Mouse (Mus musculus) c-Kit-positive CD71-positive TER-119-negative erythroid progenitor cells, embryonic 14.5 days (primary cell): ENCODE data around the gene Sh2b3.

ENCODE experiments used
- DNase-seq: peaks from one replicate; pipeline ENCODE4 v3.0.0-alpha.2; 2013; ENCODE audit warnings: low read depth

Gene Sh2b3

GRCm38 (mm10) chr5:121823668-121824067 lies 13.8 kb downstream of the Sh2b3 start:
- no peak for DNase-seq

- DNase-seq = no peak
Observed at GRCm38 (mm10) chr5:121822786-121823505, 14.5 kb downstream of the Sh2b3 start.

- DNase-seq = no peak
Observed at GRCm38 (mm10) chr5:121821552-121821951, 15.9 kb downstream of the Sh2b3 start.

GRCm38 (mm10) chr5:121821116-121821515 lies 16.3 kb downstream of the Sh2b3 start:
- DNase-seq = no peak

DNA sequence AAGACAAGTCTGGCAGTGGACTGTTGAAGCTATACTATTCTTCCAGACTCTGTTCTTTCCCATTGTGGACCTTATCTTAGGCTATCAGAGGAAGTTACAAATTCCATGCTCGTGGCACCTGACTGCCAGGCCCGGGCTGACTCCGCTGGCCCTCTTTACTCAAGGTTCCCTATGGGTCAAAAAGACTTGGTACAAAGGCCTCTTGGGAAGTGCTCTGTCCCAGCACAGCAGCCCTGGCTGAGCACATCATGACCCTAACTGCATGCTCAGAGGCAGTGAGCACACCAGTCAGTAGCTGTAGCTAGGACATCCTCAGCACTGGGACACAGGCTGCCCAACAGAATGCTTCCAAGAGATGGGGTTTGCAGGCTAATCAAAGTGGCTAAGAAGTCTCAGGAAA lies 16.8 kb downstream of the Sh2b3 start:
- no peak for DNase-seq

GRCm38 (mm10) chr5:121820161-121820560 lies 17.3 kb downstream of the Sh2b3 start:
- no peak for DNase-seq

- DNase-seq = no peak
Observed at GRCm38 (mm10) chr5:121819559-121819958, 17.9 kb downstream of the Sh2b3 start.

- DNase-seq = no peak
Observed at GRCm38 (mm10) chr5:121818862-121819261, 18.6 kb downstream of the Sh2b3 start.

DNA sequence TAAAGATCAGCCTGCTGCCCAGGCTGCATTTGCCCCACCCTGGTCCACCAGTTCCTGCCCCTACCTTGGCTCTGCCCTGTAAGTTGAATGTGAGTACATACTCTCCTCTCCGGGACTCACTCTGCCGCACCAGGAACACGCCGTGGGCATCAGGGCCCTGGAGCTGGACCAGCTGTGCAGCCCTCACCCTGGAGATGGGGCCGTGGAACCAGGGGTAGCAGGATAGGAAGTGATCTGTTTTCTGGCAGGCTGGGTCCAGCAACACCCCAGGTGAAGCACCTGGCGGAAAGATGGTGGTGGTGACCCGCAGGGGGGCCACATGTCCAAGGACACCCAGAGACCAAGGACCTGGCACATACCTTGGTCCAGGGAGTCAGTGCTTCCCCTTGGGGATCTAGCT lies 19.0 kb downstream of the Sh2b3 start:
- DNase-seq = no peak

- DNase-seq = no peak
Observed at GRCm38 (mm10) chr5:121817551-121817950, 19.9 kb downstream of the Sh2b3 start.

GRCm38 (mm10) chr5:121816611-121817010 lies 20.8 kb downstream of the Sh2b3 start:
- DNase-seq = no peak

DNA sequence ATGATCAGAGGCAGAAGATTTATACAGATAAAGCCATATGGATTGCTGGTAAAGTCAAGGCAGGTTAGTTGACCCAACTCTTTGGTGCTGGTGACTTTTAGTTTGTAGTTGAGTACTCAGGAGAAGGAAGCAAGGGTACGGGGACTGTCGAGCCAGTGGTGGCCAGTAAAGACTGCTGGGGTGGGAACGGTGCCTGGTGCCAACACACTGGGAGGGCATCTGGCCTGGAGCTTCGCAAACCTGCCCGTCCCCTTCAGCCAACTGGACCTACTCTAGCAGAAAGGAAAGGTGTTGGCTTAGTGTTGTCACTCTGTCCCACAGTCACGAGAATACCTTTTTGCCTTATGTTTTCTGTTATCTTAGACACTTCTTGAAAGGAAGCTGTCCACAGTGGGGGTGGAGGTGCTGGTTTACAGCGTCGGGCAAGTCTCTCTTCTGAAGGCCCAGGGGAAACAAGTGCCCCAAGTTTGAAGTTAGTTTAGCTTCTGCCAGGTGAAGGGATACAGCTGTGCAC lies 21.5 kb downstream of the Sh2b3 start:
- DNase-seq = no peak

- DNase-seq = no peak
Observed at GRCm38 (mm10) chr5:121815067-121815466, 22.4 kb downstream of the Sh2b3 start.

- no peak for DNase-seq
Observed at GRCm38 (mm10) chr5:121813744-121814143, 23.7 kb downstream of the Sh2b3 start.

- no peak for DNase-seq
Observed at GRCm38 (mm10) chr5:121812526-121813243, 24.8 kb downstream of the Sh2b3 start.

DNA sequence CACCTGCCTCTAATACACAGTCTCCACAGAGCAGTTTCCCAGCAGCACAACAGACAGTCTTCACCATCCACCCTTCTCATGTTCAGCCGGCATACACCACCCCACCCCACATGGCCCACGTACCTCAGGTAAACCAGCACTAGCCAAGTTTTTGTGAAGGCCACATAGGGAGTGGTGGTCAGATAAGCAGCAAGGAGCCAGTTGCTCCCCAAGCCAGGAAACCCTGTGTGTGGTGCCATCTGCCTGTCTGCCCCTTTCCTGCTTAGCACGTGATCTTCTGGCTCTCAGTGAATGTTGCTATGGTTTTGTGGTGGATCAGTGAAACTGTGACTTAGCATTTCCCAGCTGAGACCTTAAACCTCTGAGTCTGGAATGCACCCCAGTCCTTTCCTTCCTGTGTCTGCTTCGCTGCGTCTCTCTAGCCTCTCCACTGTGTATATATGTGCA lies 25.9 kb downstream of the Sh2b3 start:
- no peak for DNase-seq

GRCm38 (mm10) chr5:121810331-121811151 lies 26.9 kb downstream of the Sh2b3 start:
- DNase-seq = no peak

DNA sequence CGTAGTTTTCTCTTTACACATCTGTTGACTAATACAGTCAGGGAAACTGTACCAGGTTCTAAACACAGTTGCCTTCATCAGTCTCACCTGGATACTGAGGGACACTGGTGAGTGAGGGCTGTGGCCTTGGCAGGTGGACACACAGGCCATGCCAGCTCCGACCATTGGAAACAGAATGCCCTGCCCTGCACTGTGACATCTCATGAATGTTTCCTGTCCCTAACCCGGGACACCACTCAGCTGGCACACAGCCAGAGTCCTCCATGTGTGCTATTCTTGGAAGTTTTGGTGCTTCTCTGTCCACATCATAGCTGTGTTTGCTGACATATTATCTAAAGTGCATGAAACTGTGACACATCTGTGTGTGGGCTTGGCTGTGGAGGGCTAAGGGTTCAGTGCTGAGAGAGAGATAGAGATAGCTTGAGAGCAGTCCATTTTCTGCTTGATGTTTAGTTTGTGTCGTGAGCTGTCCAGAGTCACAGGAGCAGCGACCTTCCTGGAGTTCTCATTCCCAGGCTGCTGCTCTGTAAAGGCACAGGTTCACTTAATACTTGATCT lies 27.7 kb downstream of the Sh2b3 start:
- DNase-seq = no peak

DNA sequence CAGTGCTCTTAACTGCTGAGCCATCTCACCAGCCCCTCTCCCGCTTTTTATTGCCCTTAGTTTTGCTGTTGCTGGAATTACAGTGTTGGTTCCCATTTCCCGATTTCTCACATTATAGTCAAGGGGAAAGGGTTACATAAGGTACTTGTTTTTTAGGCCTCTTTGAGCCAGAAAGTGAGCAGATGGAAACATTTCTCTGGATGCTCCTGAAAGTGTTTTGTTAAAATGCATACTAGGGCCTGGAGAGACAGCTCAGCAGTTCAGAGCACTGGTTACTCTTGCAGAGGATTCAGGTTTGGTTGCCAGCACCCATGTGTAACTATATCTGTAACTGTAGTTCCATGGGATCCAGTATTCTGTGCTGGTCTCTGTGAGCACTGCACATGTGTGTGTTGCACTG lies 29.2 kb downstream of the Sh2b3 start:
- DNase-seq = no peak

DNA sequence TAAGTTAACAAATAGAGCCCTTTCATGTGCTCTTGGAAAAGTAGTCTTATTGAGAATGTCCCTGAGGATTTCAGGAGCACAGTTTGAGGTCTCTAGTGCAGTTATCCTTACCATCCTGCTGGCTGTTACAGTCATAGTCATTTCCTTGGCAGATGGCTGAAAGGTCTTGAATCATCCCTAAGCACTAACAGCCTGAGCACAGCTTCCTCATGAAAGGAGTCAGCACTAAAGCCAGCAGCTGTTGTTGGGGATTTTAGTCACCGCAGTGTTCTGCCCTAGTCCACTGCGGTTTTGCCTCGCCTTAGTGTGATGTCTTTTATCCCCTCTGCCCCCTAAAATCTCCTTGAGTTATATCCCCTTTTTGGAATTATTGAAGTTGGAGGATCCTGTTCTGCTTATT lies 30.3 kb downstream of the Sh2b3 start:
- no peak for DNase-seq

GRCm38 (mm10) chr5:121798447-121798846 lies 39.0 kb downstream of the Sh2b3 start:
- no peak for DNase-seq

DNA sequence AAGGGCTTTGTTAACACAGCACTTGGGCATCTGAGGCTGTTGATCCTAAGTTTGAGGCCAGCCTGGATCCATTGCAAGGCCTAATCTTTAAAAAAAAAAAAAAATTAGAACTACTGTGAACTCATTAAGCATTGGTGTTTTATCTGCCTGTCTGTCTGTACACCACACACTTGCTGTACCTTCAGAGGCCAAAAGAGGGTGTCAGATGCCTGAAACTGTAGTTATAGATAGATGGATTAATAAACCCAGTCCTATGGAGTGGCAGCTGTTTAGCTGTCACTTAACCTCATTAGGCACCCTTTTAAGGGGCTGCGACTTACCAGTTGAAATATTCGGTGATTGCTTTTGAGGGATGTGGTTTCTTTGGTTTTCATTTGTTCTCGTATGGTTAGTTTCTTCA lies 41.6 kb downstream of the Sh2b3 start:
- DNase-seq = peak; percentile 20
